Mouse (Mus musculus) limb, embryonic 12.5 days (tissue): ENCODE results near the gene Dab2ip. TPM values are rescaled to one million over a fixed set of nuclear protein-coding genes. Genes with fewer than 3 reads are reported as not detected.
A peak's percentile ranks its signal among the peaks of the same experiment; 100 is the strongest.

Source experiments
- ATAC-seq: fragments of 200-750 bp; cut with Nextera tagmentation; 2 replicates; pipeline ENCODE4 v1.8.0; 2017; ENCODE audit warnings: low read depth, moderate TSS enrichment; ENCODE audit not compliant: insufficient number of reproducible peaks, insufficient read depth, low FRiP score, low TSS enrichment
- H3K27ac ChIP-seq: fragments of 300-500 bp; sonication (generic); 2 replicates; pipeline ENCODE4 v1.5.1; 2016; ENCODE audit warnings: mild to moderate bottlenecking, moderate library complexity
- H3K27me3 ChIP-seq: fragments of 300-500 bp; sonication (generic); 2 replicates; pipeline ENCODE4 v1.6.1; 2016; ENCODE audit warnings: mild to moderate bottlenecking, moderate library complexity
- H3K36me3 ChIP-seq: fragments of 300-500 bp; sonication (generic); 2 replicates; pipeline ENCODE4 v1.6.1; 2016; ENCODE audit warnings: mild to moderate bottlenecking, moderate library complexity
- H3K4me1 ChIP-seq: fragments of 300-500 bp; sonication (generic); replicated peaks from 2 replicates; pipeline ENCODE4 v1.6.1; 2016
- H3K4me2 ChIP-seq: fragments of 300-500 bp; sonication (generic); 2 replicates; pipeline ENCODE4 v1.6.1; 2016; ENCODE audit warnings: mild to moderate bottlenecking, moderate library complexity
- H3K4me3 ChIP-seq: fragments of 300-500 bp; sonication (generic); replicated peaks from 2 replicates; pipeline ENCODE4 v1.5.1; 2016; ENCODE audit warnings: mild to moderate bottlenecking
- H3K9ac ChIP-seq: fragments of 300-500 bp; sonication (generic); replicated peaks from 2 replicates; pipeline ENCODE4 v1.6.1; 2016; ENCODE audit warnings: mild to moderate bottlenecking, moderate library complexity
- H3K9me3 ChIP-seq: fragments of 300-500 bp; sonication (generic); 2 replicates; pipeline ENCODE4 v1.6.1; 2016; ENCODE audit warnings: mild to moderate bottlenecking, moderate library complexity
- WGBS: fragments of 180-500 bp; shearing (Covaris S2); methylation state at CpG from one replicate; pipeline ENCODE4 v1.1.7; 2016; 5-methylcytosine and 5-hydroxymethylcytosine counted together
- polyA plus RNA-seq: library from polyadenylated mRNA; unstranded; fragments of >200 nt; fragmentation: Nextera tagmentation; extraction: Ambion mirVana; gene quantifications from 2 replicates; pipeline ENCODE4 v1.2.1, GENCODE M21; 2016

The Dab2ip gene
- polyA plus RNA-seq, 1 experiment from 2014 or later = 72.3 TPM

GRCm38 (mm10) chr2:35735001-35735400, 176.9 kb downstream of the Dab2ip start:
- Histone ChIP-seq H3K4me1 (peaks cover 19% of the 10 kb centered on the region), H3K4me2 (no peak overlapping the region), H3K27ac (no peak overlapping the region), H3K9me3 (no peaks in the 10 kb centered on the region), H3K4me3 (no peak overlapping the region), H3K36me3 (peaks cover 24% of the 10 kb centered on the region), H3K27me3 (no peaks in the 10 kb centered on the region), H3K9ac (no peak overlapping the region)
- whole genome bisulfite sequencing = 94% methylated on average over 2 of the region's 2 CpGs
- ATAC-seq = no peak

- no peak overlapping the region for H3K27ac ChIP-seq
- H3K4me3 ChIP-seq = no peak overlapping the region
- H3K27me3 ChIP-seq = no peaks in the 10 kb centered on the region
- no peak for ATAC-seq
- H3K9me3 ChIP-seq = no peaks in the 10 kb centered on the region
- no peak overlapping the region for H3K4me2 ChIP-seq
- H3K36me3 ChIP-seq = peaks cover 14% of the 10 kb centered on the region
- WGBS = 54% methylated on average over 2 of the region's 2 CpGs
- H3K4me1 ChIP-seq = peaks cover 29% of the 10 kb centered on the region
- no peak overlapping the region for H3K9ac ChIP-seq
These were observed 178.0 kb downstream of the Dab2ip start for GRCm38 (mm10) chr2:35736061-35736460.

- 0 out of 2 replicates have a peak overlapping the region, but pooled peaks have one; percentile 25 for H3K27ac ChIP-seq
- no peak overlapping the region for H3K4me2 ChIP-seq
These were observed 179.5 kb downstream of the Dab2ip start for GRCm38 (mm10) chr2:35737467-35738027.

GRCm38 (mm10) chr2:35739669-35740254, 181.7 kb downstream of the Dab2ip start:
- Histone ChIP-seq H3K36me3 (no peaks in the 10 kb centered on the region), H3K4me3 (no peak overlapping the region), H3K9ac (no peak overlapping the region), H3K4me2 (no peak overlapping the region), H3K27ac (peak overlapping the region; percentile 47), H3K27me3 (no peaks in the 10 kb centered on the region), H3K4me1 (peaks cover 37% of the 10 kb centered on the region), H3K9me3 (no peaks in the 10 kb centered on the region)
- 28% methylated on average over 13 of the region's 13 CpGs for WGBS
- ATAC-seq = peak; percentile 63; the same call in 1 of the 2 replicates

More at GRCm38 (mm10) chr2:35737467-35738027, 179.5 kb downstream of the Dab2ip start:
- peaks cover 37% of the 10 kb centered on the region for H3K4me1 ChIP-seq
- H3K36me3 ChIP-seq = no peaks in the 10 kb centered on the region
- no peak for ATAC-seq
- 67% methylated on average over 7 of the region's 7 CpGs for WGBS
- no peak overlapping the region for H3K9ac ChIP-seq
- H3K27me3 ChIP-seq = no peaks in the 10 kb centered on the region
- H3K4me3 ChIP-seq = no peak overlapping the region
- no peaks in the 10 kb centered on the region for H3K9me3 ChIP-seq

- Histone ChIP-seq H3K4me2 (no peak overlapping the region), H3K4me1 (peaks cover 45% of the 10 kb centered on the region), H3K27me3 (no peaks in the 10 kb centered on the region), H3K4me3 (no peak overlapping the region), H3K36me3 (no peaks in the 10 kb centered on the region), H3K27ac (no peak overlapping the region), H3K9me3 (no peaks in the 10 kb centered on the region), H3K9ac (no peak overlapping the region)
- 84% methylated on average over 10 of the region's 10 CpGs for WGBS
- ATAC-seq = no peak
These were observed 187.8 kb downstream of the Dab2ip start for GRCm38 (mm10) chr2:35745876-35746275.

DNA sequence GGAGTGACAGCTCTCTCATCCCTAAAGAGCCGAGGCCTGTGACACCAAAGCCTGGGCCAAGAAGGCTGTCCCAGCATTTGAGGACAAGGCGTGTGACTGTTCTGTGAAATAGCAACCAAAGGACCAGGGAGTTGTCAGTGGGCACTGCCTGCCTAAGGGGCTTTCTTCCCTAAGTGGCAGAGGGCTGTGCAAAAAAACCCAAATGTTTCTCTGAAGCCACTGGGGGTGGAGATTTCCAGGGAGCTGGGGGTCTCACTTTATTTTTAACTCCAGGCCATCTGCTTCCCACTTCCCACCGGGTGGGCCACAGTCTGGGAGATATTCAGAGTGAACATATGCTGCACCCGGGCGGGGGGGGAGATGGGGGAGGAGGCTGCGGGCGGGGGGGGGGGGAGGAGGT, 188.6 kb downstream of the Dab2ip start:
- H3K4me3 ChIP-seq = no peak overlapping the region
- peaks cover 43% of the 10 kb centered on the region for H3K4me1 ChIP-seq
- peak overlapping the region; percentile 42; the same call in 1 of the 2 replicates for H3K27ac ChIP-seq
- H3K27me3 ChIP-seq = no peaks in the 10 kb centered on the region
- no peaks in the 10 kb centered on the region for H3K36me3 ChIP-seq
- ATAC-seq = no peak
- no peak overlapping the region for H3K9ac ChIP-seq
- peak overlapping the region; percentile 17; the same call in 1 of the 2 replicates for H3K4me2 ChIP-seq
- 25% methylated on average over 4 of the region's 7 CpGs for WGBS
- H3K9me3 ChIP-seq = no peaks in the 10 kb centered on the region

DNA sequence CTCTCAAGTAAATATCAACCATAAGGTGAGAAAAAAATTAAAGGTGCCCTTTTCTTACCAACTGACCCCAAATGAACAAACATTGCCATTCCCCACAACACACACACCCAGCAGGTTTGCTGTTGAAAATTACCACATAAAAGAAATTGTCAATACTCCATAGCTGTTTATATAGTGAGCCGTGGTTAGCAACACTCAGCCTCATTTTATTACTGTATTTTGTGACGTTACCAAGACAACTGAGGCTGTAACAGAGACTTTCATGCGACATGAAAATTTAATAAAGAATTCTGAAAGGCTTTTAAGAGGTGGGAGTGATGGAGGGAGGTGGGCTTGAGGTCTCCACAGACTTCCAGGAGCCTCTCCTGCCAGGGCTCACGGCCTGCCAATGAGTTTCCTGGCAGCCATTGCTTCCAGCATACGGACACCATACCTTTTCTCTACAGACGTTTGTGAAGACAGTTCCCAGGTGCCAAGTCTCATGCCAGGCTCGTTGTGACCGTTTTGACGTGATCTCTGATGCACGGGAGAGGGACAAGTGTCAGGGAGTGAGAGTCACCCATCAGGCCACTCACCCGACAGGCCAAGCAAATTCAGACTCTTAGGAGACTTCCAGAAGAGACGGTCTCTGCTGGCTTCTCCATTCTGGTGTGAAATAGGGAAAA, 189.4 kb downstream of the Dab2ip start:
- WGBS = 54% methylated on average over 12 of the region's 12 CpGs
- peak overlapping the region; percentile 69 for H3K27ac ChIP-seq
- no peak; the same call in 1 of the 2 replicates for ATAC-seq

GRCm38 (mm10) chr2:35750533-35751141, 192.6 kb downstream of the Dab2ip start:
- H3K4me3 ChIP-seq = no peak overlapping the region
- ATAC-seq = no peak
- no peaks in the 10 kb centered on the region for H3K36me3 ChIP-seq
- no peak overlapping the region for H3K4me2 ChIP-seq
- H3K9ac ChIP-seq = no peak overlapping the region
- WGBS = 61% methylated on average over 7 of the region's 7 CpGs
- no peak overlapping the region for H3K27ac ChIP-seq
- H3K9me3 ChIP-seq = no peaks in the 10 kb centered on the region
- H3K27me3 ChIP-seq = 0 out of 2 replicates have a peak, but pooled peaks cover 4% of the 10 kb centered on the region
- H3K4me1 ChIP-seq = peaks cover 41% of the 10 kb centered on the region

More for the DNA sequence above, 189.4 kb downstream of the Dab2ip start:
- Histone ChIP-seq H3K4me3 (no peak overlapping the region), H3K9me3 (no peaks in the 10 kb centered on the region), H3K36me3 (no peaks in the 10 kb centered on the region), H3K4me2 (peak overlapping the region; percentile 17; the same call in 1 of the 2 replicates), H3K27me3 (no peaks in the 10 kb centered on the region), H3K9ac (no peak overlapping the region), H3K4me1 (peaks cover 41% of the 10 kb centered on the region)

DNA sequence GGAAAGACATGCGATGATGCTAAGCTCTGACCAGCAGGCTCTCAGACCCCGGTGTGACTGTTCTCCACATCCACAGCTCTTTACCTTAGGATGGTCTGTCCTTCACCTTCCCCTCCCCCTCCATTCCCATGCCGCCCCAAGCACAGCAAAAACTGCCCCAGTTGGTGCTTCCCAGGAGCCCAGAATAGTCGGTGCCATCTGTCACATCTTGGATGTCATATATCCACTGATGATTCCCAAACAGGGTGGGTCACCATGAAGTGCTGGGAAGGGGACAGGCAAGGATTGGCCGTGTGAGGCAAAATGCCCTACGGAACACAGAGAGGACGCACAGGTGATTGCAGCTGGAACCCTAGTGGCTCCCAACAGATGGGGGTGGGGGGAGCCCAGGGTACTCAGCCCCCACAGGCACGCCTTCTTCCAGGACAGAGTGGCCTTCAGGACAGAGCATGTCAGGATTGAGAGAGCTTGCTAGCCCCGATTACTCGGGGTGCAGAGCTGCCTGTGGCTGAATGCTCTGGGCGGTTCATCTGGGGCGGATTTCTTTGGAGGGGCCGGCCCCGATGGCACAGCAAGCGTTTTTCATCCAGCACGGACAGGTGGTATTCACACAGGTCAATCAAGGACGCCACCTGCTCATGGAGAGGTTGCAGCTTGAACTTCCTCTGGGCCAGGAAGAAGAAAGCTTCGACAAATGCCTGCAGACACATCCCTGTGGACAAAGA, 193.9 kb downstream of the Dab2ip start:
- no peak overlapping the region for H3K9ac ChIP-seq
- ATAC-seq = no peak
- H3K36me3 ChIP-seq = no peaks in the 10 kb centered on the region
- WGBS = 80% methylated on average over 18 of the region's 18 CpGs
- no peak overlapping the region for H3K4me3 ChIP-seq
- H3K4me2 ChIP-seq = no peak overlapping the region
- 0 out of 2 replicates have a peak, but pooled peaks cover 4% of the 10 kb centered on the region for H3K27me3 ChIP-seq
- no peak overlapping the region for H3K27ac ChIP-seq
- H3K4me1 ChIP-seq = peaks cover 34% of the 10 kb centered on the region
- H3K9me3 ChIP-seq = no peaks in the 10 kb centered on the region

- H3K4me1 ChIP-seq = no peaks in the 10 kb centered on the region
- H3K9me3 ChIP-seq = no peaks in the 10 kb centered on the region
- 64% methylated on average over 7 of the region's 7 CpGs for WGBS
- H3K9ac ChIP-seq = 0 out of 2 replicates have a peak overlapping the region, but pooled peaks have one; percentile 9
- no peak overlapping the region for H3K27ac ChIP-seq
- no peaks in the 10 kb centered on the region for H3K36me3 ChIP-seq
- H3K4me2 ChIP-seq = no peak overlapping the region
- peaks cover 4% of the 10 kb centered on the region; the same call in 1 of the 2 replicates for H3K27me3 ChIP-seq
- no peak for ATAC-seq
- H3K4me3 ChIP-seq = no peak overlapping the region
These were observed 198.4 kb downstream of the Dab2ip start for GRCm38 (mm10) chr2:35756467-35756866.
